In genomic region chr13:97310186-97310854, GRCm38 (mm10) we compare ENCODE assay signal across 10 mouse cellular contexts.
A peak's percentile ranks its signal among the peaks of the same experiment; 100 is the strongest.
DNase-seq lines count a peak whose midpoint lies in the region; ATAC-seq and TF ChIP-seq lines count a peak whose summit lies in the region.
"Had no signal": no experiment of that assay in that cellular context is flagged by ENCODE, and none has a peak within 500 bp of the region (broad histone marks: within the 10 kb centered on the region; RNA-seq: fewer than 3 reads in every experiment).

No protein-coding gene starts in this region.

- peak; percentile 57; the same call in 1 of the 2 replicates for ATAC-seq in embryonic facial prominence, embryonic 15.5 days (ENCODE audit: insufficient number of reproducible peaks, low FRiP score, low TSS enrichment, low read depth)
- ATAC-seq in intestine, embryonic 15.5 days = peak; percentile 87

- H3K27ac ChIP-seq in heart, adult 2 months = no peak overlapping the region
- H3K27ac ChIP-seq in heart, embryonic 10.5 days = no peak overlapping the region
- H3K27ac ChIP-seq in embryonic facial prominence, embryonic 15.5 days (replicated peaks) = no peak overlapping the region
- peak overlapping the region; percentile 51; the same call in 1 of the 2 replicates for H3K27ac ChIP-seq in intestine, embryonic 15.5 days

- H3K27me3 ChIP-seq in heart, adult 2 months (ENCODE audit: control insufficient read depth, insufficient read depth, low read length) = no peaks in the 10 kb centered on the region
- 0 out of 2 replicates have a peak, but pooled peaks cover 4% of the 10 kb centered on the region for H3K27me3 ChIP-seq in heart, embryonic 10.5 days (ENCODE audit: insufficient read depth, poor library complexity, severe bottlenecking)
- no peaks in the 10 kb centered on the region for H3K27me3 ChIP-seq in embryonic facial prominence, embryonic 15.5 days
- no peaks in the 10 kb centered on the region for H3K27me3 ChIP-seq in intestine, embryonic 15.5 days (replicated peaks)

- H3K9ac ChIP-seq in heart, adult 2 months (ENCODE audit: low read depth, low read length) = no peak overlapping the region
- H3K9ac ChIP-seq in embryonic facial prominence, embryonic 15.5 days = no peak overlapping the region
- H3K9ac ChIP-seq in intestine, embryonic 15.5 days = no peak overlapping the region

- no peaks in the 10 kb centered on the region for H3K79me2 ChIP-seq in heart, adult 2 months (replicated peaks; ENCODE audit: control insufficient read depth, insufficient read depth, low read length)

- WGBS in heart, adult 2 months = 46% methylated on average over 8 of the region's 8 CpGs
- WGBS in heart, embryonic 10.5 days = 55% methylated on average over 8 of the region's 8 CpGs
- 38% methylated on average over 8 of the region's 8 CpGs for WGBS in embryonic facial prominence, embryonic 15.5 days
- 50% methylated on average over 8 of the region's 8 CpGs for WGBS in intestine, embryonic 15.5 days

- peak; percentile 43 to 61 for DNase-seq in heart, adult 2 months
- DNase-seq in heart, embryonic 10.5 days (ENCODE audit: low spot score) = no peak
- peak; percentile 50 for DNase-seq in lung, postnatal 25 days (ENCODE audit: low spot score)
- DNase-seq in left cerebral cortex, adult 18-20 months (ENCODE audit: low spot score in 2 of 2) = no peak
- no peak for DNase-seq in spleen, adult 12 weeks (ENCODE audit: low spot score)
- no peak for DNase-seq in cerebellum, adult 11 months
- DNase-seq: adrenal gland, postnatal 25 days had no signal

- H3K4me3 ChIP-seq in heart, adult 2 months = no peak overlapping the region
- H3K4me3 ChIP-seq in heart, embryonic 10.5 days = no peak overlapping the region
- no peak overlapping the region for H3K4me3 ChIP-seq in embryonic facial prominence, embryonic 15.5 days (replicated peaks)
- H3K4me3 ChIP-seq in intestine, embryonic 15.5 days (replicated peaks) = no peak overlapping the region
- H3K4me3 ChIP-seq: erythroblast, embryonic 14.5 days had no signal

- no peak for TF ChIP-seq CTCF in heart, adult 2 months (IDR thresholded peaks at IDR 0.05)

- H3K9me3 ChIP-seq in heart, embryonic 10.5 days = no peaks in the 10 kb centered on the region
- no peaks in the 10 kb centered on the region for H3K9me3 ChIP-seq in embryonic facial prominence, embryonic 15.5 days (replicated peaks)
- H3K9me3 ChIP-seq in intestine, embryonic 15.5 days = no peaks in the 10 kb centered on the region

- no peak for TF ChIP-seq EP300 in heart, adult 2 months (IDR thresholded peaks at IDR 0.05; ENCODE audit: insufficient read depth, low read depth, low read length)

- no peak overlapping the region for H3K4me2 ChIP-seq in embryonic facial prominence, embryonic 15.5 days (replicated peaks)
- H3K4me2 ChIP-seq in intestine, embryonic 15.5 days (replicated peaks) = no peak overlapping the region

- peaks cover 8% of the 10 kb centered on the region for H3K36me3 ChIP-seq in heart, adult 2 months (ENCODE audit: control insufficient read depth, insufficient read depth, low read length)
- no peaks in the 10 kb centered on the region for H3K36me3 ChIP-seq in heart, embryonic 10.5 days
- H3K36me3 ChIP-seq in embryonic facial prominence, embryonic 15.5 days = no peaks in the 10 kb centered on the region
- H3K36me3 ChIP-seq in intestine, embryonic 15.5 days = no peaks in the 10 kb centered on the region

- no peak for TF ChIP-seq POLR2A in heart, adult 2 months (IDR thresholded peaks at IDR 0.05; ENCODE audit: insufficient read depth, low read depth, low read length)

- peaks cover 10% of the 10 kb centered on the region for H3K4me1 ChIP-seq in heart, adult 2 months (ENCODE audit: control insufficient read depth, insufficient read depth, low read length)
- H3K4me1 ChIP-seq in heart, embryonic 10.5 days = peaks cover 38% of the 10 kb centered on the region
- H3K4me1 ChIP-seq in embryonic facial prominence, embryonic 15.5 days = peaks cover 15% of the 10 kb centered on the region; the same call in 1 of the 2 replicates
- peaks cover 6% of the 10 kb centered on the region; the same call in 1 of the 2 replicates for H3K4me1 ChIP-seq in intestine, embryonic 15.5 days (replicated peaks)

- intact Hi-C loops in heart, adult 2 months (cut with DNase I) = loop anchor here (5.0 kb wide), 1 partner anchor 68 kb away; the partner anchor contains the start of gene Enc1

Comparison
In these comparisons a context has a peak if more than half of its experiments do, and no peak if none do; other contexts are left out.
1. DNase-seq: peak in heart, adult 2 months (2 of 2) and lung, postnatal 25 days (single experiment); none in heart, embryonic 10.5 days (single experiment), left cerebral cortex, adult 18-20 months (0 of 2), spleen, adult 12 weeks (single experiment) and cerebellum, adult 11 months (single experiment).